Mouse (Mus musculus) midbrain, postnatal 0 days (tissue): Measurements from ENCODE around the gene Tra2a. TPM values are rescaled to one million over a fixed set of nuclear protein-coding genes. Genes with fewer than 3 reads are reported as not detected.
A peak's percentile ranks its signal among the peaks of the same experiment; 100 is the strongest.

Experiments
- ATAC-seq: fragments of 200-750 bp; cut with Nextera tagmentation; 2 replicates; pipeline ENCODE4 v1.8.0; 2017; ENCODE audit warnings: moderate number of reproducible peaks, mild to moderate bottlenecking, moderate TSS enrichment, moderate library complexity; ENCODE audit not compliant: low FRiP score
- DNase-seq: peaks from one replicate; pipeline ENCODE4 v3.0.0-alpha.2; 2015; ENCODE audit warnings: low spot score
- H3K27ac ChIP-seq: fragments of 300-500 bp; sonication (generic); 2 replicates; pipeline ENCODE4 v1.5.1; 2014; ENCODE audit warnings: low read depth, mild to moderate bottlenecking, low read length, mixed read lengths
- H3K27me3 ChIP-seq: fragments of 300-500 bp; sonication (generic); 2 replicates; pipeline ENCODE4 v1.6.1; 2014; ENCODE audit warnings: low read length, control low read depth, mixed read lengths; ENCODE audit not compliant: insufficient read depth
- H3K36me3 ChIP-seq: fragments of 300-500 bp; sonication (generic); 2 replicates; pipeline ENCODE4 v1.6.1; 2014; ENCODE audit warnings: low read length, control low read depth, mixed read lengths; ENCODE audit not compliant: insufficient read depth
- H3K4me1 ChIP-seq: fragments of 300-500 bp; sonication (generic); 2 replicates; pipeline ENCODE4 v1.6.1; 2014; ENCODE audit warnings: mild to moderate bottlenecking, control low read depth, antibody characterized with exemption, low read length, mixed read lengths; ENCODE audit not compliant: insufficient read depth
- H3K4me2 ChIP-seq: fragments of 300-500 bp; sonication (generic); 2 replicates; pipeline ENCODE4 v1.6.1; 2014; ENCODE audit warnings: low read depth, mild to moderate bottlenecking, low read length, mixed read lengths; ENCODE audit not compliant: poor library complexity, severe bottlenecking
- H3K4me3 ChIP-seq: fragments of 300-500 bp; sonication (generic); 2 replicates; pipeline ENCODE4 v1.5.1; 2014; ENCODE audit warnings: low read depth, mild to moderate bottlenecking, low read length, moderate library complexity
- H3K9ac ChIP-seq: fragments of 300-500 bp; sonication (generic); replicated peaks from 2 replicates; pipeline ENCODE4 v1.6.1; 2014; ENCODE audit warnings: mild to moderate bottlenecking, low read length, moderate library complexity, mixed read lengths; ENCODE audit not compliant: poor library complexity, severe bottlenecking
- H3K9me3 ChIP-seq: fragments of 300-500 bp; sonication (generic); 2 replicates; pipeline ENCODE4 v1.6.1; 2016; ENCODE audit warnings: low read length, control low read depth
- CTCF ChIP-seq: IDR thresholded peaks from 2 replicates; pipeline ENCODE4 v1.5.1; 2016; ENCODE audit warnings: antibody characterized with exemption, mild to moderate bottlenecking
- WGBS: fragments of 180-500 bp; shearing (Covaris S2); extraction: QIAGEN DNeasy Blood & Tissue Kit; methylation state at CpG from one replicate; pipeline ENCODE4 v1.1.7; 2014; 5-methylcytosine and 5-hydroxymethylcytosine counted together
- polyA plus RNA-seq: library from polyadenylated mRNA; unstranded; fragments of >200 nt; fragmentation: Nextera tagmentation; extraction: Ambion mirVana; gene quantifications from 2 replicates; pipeline ENCODE4 v1.2.1, GENCODE M21; 2015
- total RNA-seq: library from RNA; depleted of rRNA; stranded (reverse); fragments of >200 nt; gene quantifications from 2 replicates; pipeline ENCODE4 v1.2.3, GENCODE M21; 2014

Tra2a gene
- total and polyA plus RNA-seq, 2 experiments from 2014 or later = 41.8 to 66.9 TPM

DNA sequence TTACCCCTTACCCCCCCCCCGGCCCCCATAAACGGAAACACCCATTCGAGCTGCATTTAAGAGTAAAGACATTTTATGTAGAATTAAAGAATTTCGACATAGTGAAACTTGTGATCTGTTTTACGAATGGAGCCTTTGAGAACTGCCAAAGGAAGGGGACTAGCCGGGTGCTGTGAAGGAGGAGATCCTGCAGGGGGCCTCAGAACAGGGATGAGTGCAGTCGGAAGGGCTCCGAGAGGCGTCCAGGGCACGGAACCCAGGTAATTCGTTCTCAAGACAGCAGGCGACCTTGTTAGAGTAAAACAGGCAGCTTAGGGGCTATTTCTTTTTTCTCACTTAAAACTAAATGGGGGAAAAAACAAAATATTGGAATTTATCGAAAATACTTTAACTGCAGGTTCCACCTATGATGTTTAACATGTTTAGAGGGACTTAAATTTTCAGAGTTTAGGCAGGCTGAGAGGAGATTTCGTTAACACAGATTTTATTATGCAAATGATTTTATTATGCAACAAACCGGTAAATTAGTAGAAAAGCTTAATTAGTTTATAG, 36.6 kb downstream of the Tra2a start:
- peak; percentile 48 for DNase-seq
- Histone ChIP-seq H3K9ac (no peak overlapping the region), H3K9me3 (no peaks in the 10 kb centered on the region), H3K4me2 (no peak overlapping the region), H3K4me3 (no peak overlapping the region), H3K36me3 (no peaks in the 10 kb centered on the region), H3K4me1 (no peaks in the 10 kb centered on the region), H3K27ac (no peak overlapping the region), H3K27me3 (peaks cover 5% of the 10 kb centered on the region; the same call in 1 of the 2 replicates)
- peak; percentile 55 for TF ChIP-seq CTCF
- no peak for ATAC-seq
- WGBS = 10% methylated on average over 15 of the region's 15 CpGs

DNA sequence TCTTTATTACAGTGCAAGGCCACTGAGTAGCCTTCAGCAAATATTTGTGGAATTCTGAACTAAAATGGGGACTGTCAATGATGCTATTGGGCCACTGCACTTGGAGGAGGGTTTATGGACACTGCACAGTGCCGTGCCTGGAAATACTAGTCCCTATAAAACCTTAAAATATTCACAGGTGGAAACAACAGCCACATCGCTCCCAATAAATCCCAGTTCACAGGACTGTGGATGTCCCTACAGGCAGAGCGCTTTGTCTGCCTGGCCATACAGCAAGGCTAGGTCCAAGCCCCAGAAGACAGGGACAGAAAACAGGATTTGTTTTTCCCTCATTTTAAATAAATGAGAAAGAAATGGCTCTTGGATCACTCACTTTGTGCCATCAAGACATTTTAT, 38.1 kb downstream of the Tra2a start:
- Histone ChIP-seq H3K9me3 (no peaks in the 10 kb centered on the region), H3K4me3 (no peak overlapping the region), H3K36me3 (no peaks in the 10 kb centered on the region), H3K27me3 (peaks cover 5% of the 10 kb centered on the region; the same call in 1 of the 2 replicates), H3K4me1 (no peaks in the 10 kb centered on the region), H3K27ac (no peak overlapping the region), H3K9ac (no peak overlapping the region), H3K4me2 (no peak overlapping the region)
- DNase-seq (no peak), ATAC-seq (no peak)
- no peak for TF ChIP-seq CTCF
- 89% methylated on average over 3 of the region's 3 CpGs for WGBS

DNA sequence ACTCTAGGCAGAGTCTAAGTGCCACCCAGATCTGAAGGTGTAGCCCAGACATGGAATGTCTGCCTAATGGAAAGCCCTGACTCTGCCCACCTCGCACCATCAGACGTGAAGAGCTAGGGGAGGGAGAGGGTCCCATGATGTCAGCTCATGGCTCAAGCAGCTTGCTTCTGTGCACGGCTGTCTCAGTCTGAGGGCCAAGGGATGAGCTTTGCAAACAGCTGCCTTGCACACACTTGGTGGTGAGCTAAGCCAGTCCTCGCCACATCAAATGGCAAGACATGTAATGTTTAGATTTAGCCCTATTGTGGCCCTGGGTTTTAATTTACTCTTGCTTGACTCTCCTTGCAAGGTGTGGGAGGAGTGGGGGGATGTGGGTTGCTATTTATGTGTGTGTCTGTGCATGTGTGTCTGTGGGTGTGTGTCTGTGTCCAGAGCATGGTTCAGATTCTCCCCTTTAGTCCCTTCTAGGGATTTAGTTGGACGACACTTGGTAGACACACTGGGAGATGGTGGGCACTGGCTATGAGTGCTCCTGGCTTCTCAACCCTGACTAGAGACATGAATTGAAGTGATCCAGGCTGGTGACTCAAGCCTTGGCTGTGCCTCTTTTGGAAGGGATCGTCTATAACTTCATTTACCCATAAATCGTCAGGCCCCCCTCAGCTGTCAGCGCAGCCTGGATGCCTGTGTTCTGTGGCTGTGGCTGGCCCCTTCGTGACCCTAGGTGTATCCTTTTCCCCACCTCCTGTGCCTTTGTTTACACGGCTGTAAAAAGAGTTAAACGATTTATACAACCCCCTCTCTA, 38.7 kb downstream of the Tra2a start:
- no peaks in the 10 kb centered on the region for H3K36me3 ChIP-seq
- no peak for TF ChIP-seq CTCF
- H3K27me3 ChIP-seq = peaks cover 10% of the 10 kb centered on the region
- no peaks in the 10 kb centered on the region for H3K4me1 ChIP-seq
- no peak for DNase-seq
- H3K27ac ChIP-seq = no peak overlapping the region
- no peak overlapping the region for H3K4me2 ChIP-seq
- WGBS = 73% methylated on average over 11 of the region's 11 CpGs
- H3K9me3 ChIP-seq = no peaks in the 10 kb centered on the region
- no peak overlapping the region for H3K9ac ChIP-seq
- no peak for ATAC-seq
- H3K4me3 ChIP-seq = no peak overlapping the region

GRCm38 (mm10) chr6:49221906-49222305, 41.9 kb downstream of the Tra2a start:
- Histone ChIP-seq H3K4me1 (no peaks in the 10 kb centered on the region), H3K4me2 (no peak overlapping the region), H3K27me3 (peaks cover 10% of the 10 kb centered on the region; the same call in 1 of the 2 replicates), H3K4me3 (no peak overlapping the region), H3K9me3 (no peaks in the 10 kb centered on the region), H3K36me3 (no peaks in the 10 kb centered on the region), H3K27ac (no peak overlapping the region), H3K9ac (no peak overlapping the region)
- WGBS = 7% methylated on average over 7 of the region's 7 CpGs
- TF ChIP-seq CTCF = no peak
- DNase-seq (no peak), ATAC-seq (no peak)

GRCm38 (mm10) chr6:49219920-49220604, 43.8 kb downstream of the Tra2a start:
- Histone ChIP-seq H3K36me3 (no peaks in the 10 kb centered on the region), H3K4me2 (no peak overlapping the region), H3K4me3 (no peak overlapping the region), H3K27me3 (peaks cover 10% of the 10 kb centered on the region; the same call in 1 of the 2 replicates), H3K4me1 (no peaks in the 10 kb centered on the region), H3K9ac (no peak overlapping the region), H3K9me3 (no peaks in the 10 kb centered on the region), H3K27ac (no peak overlapping the region)
- DNase-seq (no peak), ATAC-seq (no peak)
- TF ChIP-seq CTCF = no peak
- 9% methylated on average over 16 of the region's 16 CpGs for WGBS
